Mouse (Mus musculus) kidney, embryonic 15.5 days (tissue): ENCODE measurements around the gene Gm42417. TPM values are rescaled to one million over a fixed set of nuclear protein-coding genes. Genes with fewer than 3 reads are reported as not detected.

Experiments used
- ATAC-seq: fragments of 200-750 bp; cut with Nextera tagmentation; replicated peaks from 2 replicates; pipeline ENCODE4 v1.8.0; 2017; ENCODE audit warnings: moderate TSS enrichment; ENCODE audit not compliant: low FRiP score
- H3K27ac ChIP-seq: fragments of 300-500 bp; sonication (generic); 2 replicates; pipeline ENCODE4 v1.5.1; 2015; ENCODE audit warnings: mild to moderate bottlenecking, inconsistent platforms
- H3K27me3 ChIP-seq: fragments of 300-500 bp; sonication (generic); 2 replicates; pipeline ENCODE4 v1.6.1; 2015; ENCODE audit warnings: inconsistent platforms
- H3K36me3 ChIP-seq: fragments of 300-500 bp; sonication (generic); 2 replicates; pipeline ENCODE4 v1.6.1; 2015; ENCODE audit warnings: inconsistent platforms
- H3K4me1 ChIP-seq: fragments of 300-500 bp; sonication (generic); 2 replicates; pipeline ENCODE4 v1.6.1; 2015; ENCODE audit warnings: inconsistent platforms
- H3K4me2 ChIP-seq: fragments of 300-500 bp; sonication (generic); 2 replicates; pipeline ENCODE4 v1.6.1; 2015; ENCODE audit warnings: moderate library complexity, mild to moderate bottlenecking, inconsistent platforms
- H3K4me3 ChIP-seq: fragments of 300-500 bp; sonication (generic); replicated peaks from 2 replicates; pipeline ENCODE4 v1.5.1; 2015; ENCODE audit warnings: mild to moderate bottlenecking, inconsistent platforms
- H3K9ac ChIP-seq: fragments of 300-500 bp; sonication (generic); 2 replicates; pipeline ENCODE4 v1.6.1; 2015; ENCODE audit warnings: mild to moderate bottlenecking, inconsistent platforms
- H3K9me3 ChIP-seq: fragments of 300-500 bp; sonication (generic); replicated peaks from 2 replicates; pipeline ENCODE4 v1.6.1; 2016; ENCODE audit warnings: inconsistent platforms
- WGBS: fragments of 180-500 bp; shearing (Covaris S2); methylation state at CpG from one replicate; pipeline ENCODE4 v1.1.7; 2015; ENCODE audit warnings: mixed read lengths; 5-methylcytosine and 5-hydroxymethylcytosine counted together
- polyA plus RNA-seq: library from polyadenylated mRNA; unstranded; fragments of >200 nt; fragmentation: Nextera tagmentation; extraction: Ambion mirVana; gene quantifications from 2 replicates; pipeline ENCODE4 v1.2.1, GENCODE M21; 2015

Gene Gm42417
- polyA plus RNA-seq, 1 experiment from 2014 or later: 0.32 TPM

GRCm38 (mm10) chr1:36551904-36552303 lies 12.7 kb upstream of the Gm42417 start:
- H3K4me1 ChIP-seq: peaks cover 81% of the 10 kb centered on the region
- no peaks in the 10 kb centered on the region for H3K9me3 ChIP-seq
- WGBS: 87% methylated on average over 17 of the region's 17 CpGs
- no peak overlapping the region for H3K4me3 ChIP-seq
- no peak overlapping the region for H3K4me2 ChIP-seq
- no peak overlapping the region for H3K9ac ChIP-seq
- no peak for ATAC-seq
- H3K36me3 ChIP-seq: peaks cover 76% of the 10 kb centered on the region
- H3K27ac ChIP-seq: 0 out of 2 replicates have a peak overlapping the region, but pooled peaks have one; percentile 38
- H3K27me3 ChIP-seq: no peaks in the 10 kb centered on the region

GRCm38 (mm10) chr1:36550075-36550863 lies 11.0 kb upstream of the Gm42417 start:
- Histone ChIP-seq H3K27ac (peak overlapping the region; percentile 5; the same call in 1 of the 2 replicates), H3K9ac (0 out of 2 replicates have a peak overlapping the region, but pooled peaks have one; percentile 14), H3K4me1 (peaks cover 87% of the 10 kb centered on the region), H3K9me3 (no peaks in the 10 kb centered on the region), H3K27me3 (no peaks in the 10 kb centered on the region), H3K36me3 (peaks cover 74% of the 10 kb centered on the region), H3K4me3 (no peak overlapping the region), H3K4me2 (no peak overlapping the region)
- ATAC-seq: no peak
- WGBS: 77% methylated on average over 20 of the region's 20 CpGs

- Histone ChIP-seq H3K4me1 (peaks cover 79% of the 10 kb centered on the region), H3K9me3 (no peaks in the 10 kb centered on the region), H3K27ac (peak overlapping the region; percentile 5; the same call in 1 of the 2 replicates), H3K4me3 (no peak overlapping the region), H3K36me3 (peaks cover 66% of the 10 kb centered on the region), H3K4me2 (peak overlapping the region; percentile 3; the same call in 1 of the 2 replicates), H3K27me3 (no peaks in the 10 kb centered on the region), H3K9ac (0 out of 2 replicates have a peak overlapping the region, but pooled peaks have one; percentile 14)
- no peak for ATAC-seq
- 67% methylated on average over 18 of the region's 18 CpGs for WGBS
Observed at GRCm38 (mm10) chr1:36549491-36549890, 10.3 kb upstream of the Gm42417 start.

GRCm38 (mm10) chr1:36548771-36549170 lies 9.5 kb upstream of the Gm42417 start:
- peaks cover 72% of the 10 kb centered on the region for H3K4me1 ChIP-seq
- no peak for ATAC-seq
- 32% methylated on average over 8 of the region's 8 CpGs for WGBS
- peak overlapping the region; percentile 28; the same call in 1 of the 2 replicates for H3K27ac ChIP-seq
- H3K4me3 ChIP-seq: no peak overlapping the region
- H3K36me3 ChIP-seq: peaks cover 65% of the 10 kb centered on the region
- no peaks in the 10 kb centered on the region for H3K27me3 ChIP-seq
- H3K9ac ChIP-seq: no peak overlapping the region
- no peaks in the 10 kb centered on the region for H3K9me3 ChIP-seq
- 0 out of 2 replicates have a peak overlapping the region, but pooled peaks have one; percentile 3 for H3K4me2 ChIP-seq

GRCm38 (mm10) chr1:36547981-36548598 lies 8.9 kb upstream of the Gm42417 start:
- H3K4me1 ChIP-seq: peaks cover 65% of the 10 kb centered on the region
- no peak overlapping the region for H3K9ac ChIP-seq
- no peaks in the 10 kb centered on the region for H3K27me3 ChIP-seq
- H3K4me2 ChIP-seq: no peak overlapping the region
- peak overlapping the region; percentile 77 for H3K27ac ChIP-seq
- ATAC-seq: no peak
- peaks cover 58% of the 10 kb centered on the region for H3K36me3 ChIP-seq
- no peak overlapping the region for H3K4me3 ChIP-seq
- 32% methylated on average over 9 of the region's 9 CpGs for WGBS
- H3K9me3 ChIP-seq: no peaks in the 10 kb centered on the region

- Histone ChIP-seq H3K27ac (peak within 1 kb of the TSS; percentile 77), H3K9ac (peak within 1 kb of the TSS; percentile 63), H3K4me2 (peak within 1 kb of the TSS; percentile 72), H3K4me1 (peaks cover 54% of the 10 kb centered on the region), H3K4me3 (peak within 1 kb of the TSS; percentile 59), H3K27me3 (no peaks in the 10 kb centered on the region), H3K9me3 (no peaks in the 10 kb centered on the region), H3K36me3 (peaks cover 54% of the 10 kb centered on the region)
- under 1% methylated on average over 43 of the region's 43 CpGs for WGBS
- peak; percentile 98 for ATAC-seq
Observed at GRCm38 (mm10) chr1:36546888-36547471, 7.8 kb upstream of the Gm42417 start, which contains the start of gene Ankrd39. Gene Ankrd39 (minus strand): TSS chr1:36547445.

- Histone ChIP-seq H3K9me3 (no peaks in the 10 kb centered on the region), H3K4me2 (peak overlapping the region; percentile 72), H3K36me3 (peaks cover 54% of the 10 kb centered on the region), H3K4me3 (peak overlapping the region; percentile 59), H3K4me1 (peaks cover 48% of the 10 kb centered on the region), H3K27ac (no peak overlapping the region), H3K9ac (peak overlapping the region; percentile 63), H3K27me3 (no peaks in the 10 kb centered on the region)
- ATAC-seq: no peak
- WGBS: 75% methylated on average over 19 of the region's 19 CpGs
Observed at GRCm38 (mm10) chr1:36545845-36546600, 6.8 kb upstream of the Gm42417 start.

- H3K27ac ChIP-seq: no peak overlapping the region
- no peak for ATAC-seq
- H3K9ac ChIP-seq: 0 out of 2 replicates have a peak overlapping the region, but pooled peaks have one; percentile 7
- no peaks in the 10 kb centered on the region for H3K27me3 ChIP-seq
- peaks cover 54% of the 10 kb centered on the region for H3K36me3 ChIP-seq
- no peaks in the 10 kb centered on the region for H3K9me3 ChIP-seq
- H3K4me1 ChIP-seq: peaks cover 42% of the 10 kb centered on the region
- no peak overlapping the region for H3K4me3 ChIP-seq
- H3K4me2 ChIP-seq: peak overlapping the region; percentile 72; the same call in 1 of the 2 replicates
- 69% methylated on average over 2 of the region's 2 CpGs for WGBS
Observed at GRCm38 (mm10) chr1:36545382-36545781, 6.2 kb upstream of the Gm42417 start.

- ATAC-seq: no peak
- no peaks in the 10 kb centered on the region for H3K9me3 ChIP-seq
- no peak overlapping the region for H3K27ac ChIP-seq
- H3K4me3 ChIP-seq: no peak overlapping the region
- no peak overlapping the region for H3K4me2 ChIP-seq
- WGBS: 91% methylated on average over 9 of the region's 9 CpGs
- H3K4me1 ChIP-seq: peaks cover 21% of the 10 kb centered on the region
- H3K36me3 ChIP-seq: peaks cover 53% of the 10 kb centered on the region
- no peak overlapping the region for H3K9ac ChIP-seq
- H3K27me3 ChIP-seq: no peaks in the 10 kb centered on the region
Observed at GRCm38 (mm10) chr1:36542925-36543324, 3.7 kb upstream of the Gm42417 start.

- no peak for ATAC-seq
- 97% methylated on average over 16 of the region's 16 CpGs for WGBS
Observed at GRCm38 (mm10) chr1:36541844-36542243, 2.6 kb upstream of the Gm42417 start.

GRCm38 (mm10) chr1:36540807-36541206 lies 1.6 kb upstream of the Gm42417 start:
- Histone ChIP-seq H3K27ac (no peak overlapping the region), H3K27me3 (no peaks in the 10 kb centered on the region), H3K4me3 (no peak overlapping the region), H3K36me3 (peaks cover 61% of the 10 kb centered on the region), H3K4me1 (peaks cover 5% of the 10 kb centered on the region), H3K4me2 (no peak overlapping the region), H3K9me3 (no peaks in the 10 kb centered on the region), H3K9ac (no peak overlapping the region)
- no peak for ATAC-seq
- WGBS: 92% methylated on average over 12 of the region's 12 CpGs

More at GRCm38 (mm10) chr1:36541844-36542243, 2.6 kb upstream of the Gm42417 start:
- Histone ChIP-seq H3K9ac (no peak overlapping the region), H3K27ac (no peak overlapping the region), H3K27me3 (no peaks in the 10 kb centered on the region), H3K9me3 (no peaks in the 10 kb centered on the region), H3K4me2 (no peak overlapping the region), H3K4me3 (no peak overlapping the region), H3K4me1 (peaks cover 14% of the 10 kb centered on the region), H3K36me3 (peaks cover 57% of the 10 kb centered on the region)
